Mouse (Mus musculus): ENCODE measurements at regions not wholly inside any gene's neighbourhood (a gene's known extent, or its start where the extent isn't known, plus 50 kb on each side); places are given as distances from the start of the nearest gene placed in this dataset.

- no peak for ATAC-seq (replicated peaks in 1 of 2; ENCODE audit: insufficient read depth in 1 of 2, low FRiP score in 2 of 2, low TSS enrichment in 1 of 2, low read depth in 1 of 2, poor library complexity in 2 of 2, severe bottlenecking in 2 of 2)
Observed at GRCm38 (mm10) chr13:10741391-10741790, 380.7 kb upstream of the Chrm3 start.

GRCm38 (mm10) chr13:10725745-10726171, 365.1 kb upstream of the Chrm3 start:
- no peak for ATAC-seq (replicated peaks in 1 of 2; ENCODE audit: insufficient read depth in 1 of 2, low FRiP score in 2 of 2, low TSS enrichment in 1 of 2, low read depth in 1 of 2, poor library complexity in 2 of 2, severe bottlenecking in 2 of 2)

- no peak for ATAC-seq (replicated peaks in 1 of 2; ENCODE audit: insufficient read depth in 1 of 2, low FRiP score in 2 of 2, low TSS enrichment in 1 of 2, low read depth in 1 of 2, poor library complexity in 2 of 2, severe bottlenecking in 2 of 2)
Observed at GRCm38 (mm10) chr13:10725335-10725734, 364.7 kb upstream of the Chrm3 start.

- no peak for ATAC-seq (replicated peaks in 1 of 2; ENCODE audit: insufficient read depth in 1 of 2, low FRiP score in 2 of 2, low TSS enrichment in 1 of 2, low read depth in 1 of 2, poor library complexity in 2 of 2, severe bottlenecking in 2 of 2)
Observed at GRCm38 (mm10) chr13:10720639-10721038, 360.0 kb upstream of the Chrm3 start.

GRCm38 (mm10) chr13:10711451-10711850, 350.8 kb upstream of the Chrm3 start:
- no peak for ATAC-seq (replicated peaks in 1 of 2; ENCODE audit: insufficient read depth in 1 of 2, low FRiP score in 2 of 2, low TSS enrichment in 1 of 2, low read depth in 1 of 2, poor library complexity in 2 of 2, severe bottlenecking in 2 of 2)

- no peak for ATAC-seq (replicated peaks in 1 of 2; ENCODE audit: insufficient read depth in 1 of 2, low FRiP score in 2 of 2, low TSS enrichment in 1 of 2, low read depth in 1 of 2, poor library complexity in 2 of 2, severe bottlenecking in 2 of 2)
Observed at GRCm38 (mm10) chr13:10710909-10711308, 350.3 kb upstream of the Chrm3 start.

- ATAC-seq (replicated peaks in 1 of 2; ENCODE audit: insufficient read depth in 1 of 2, low FRiP score in 2 of 2, low TSS enrichment in 1 of 2, low read depth in 1 of 2, poor library complexity in 2 of 2, severe bottlenecking in 2 of 2), result no peak
Observed at GRCm38 (mm10) chr13:10697146-10697545, 336.5 kb upstream of the Chrm3 start.

GRCm38 (mm10) chr13:10696181-10696977, 335.7 kb upstream of the Chrm3 start:
- ATAC-seq (replicated peaks in 1 of 2; ENCODE audit: insufficient read depth in 1 of 2, low FRiP score in 2 of 2, low TSS enrichment in 1 of 2, low read depth in 1 of 2, poor library complexity in 2 of 2, severe bottlenecking in 2 of 2), result no peak

GRCm38 (mm10) chr13:10691307-10691706, 330.7 kb upstream of the Chrm3 start:
- no peak for ATAC-seq (replicated peaks in 1 of 2; ENCODE audit: insufficient read depth in 1 of 2, low FRiP score in 2 of 2, low TSS enrichment in 1 of 2, low read depth in 1 of 2, poor library complexity in 2 of 2, severe bottlenecking in 2 of 2)

- ATAC-seq (replicated peaks in 1 of 2; ENCODE audit: insufficient read depth in 1 of 2, low FRiP score in 2 of 2, low TSS enrichment in 1 of 2, low read depth in 1 of 2, poor library complexity in 2 of 2, severe bottlenecking in 2 of 2), result no peak
Observed at GRCm38 (mm10) chr13:10687379-10687778, 326.7 kb upstream of the Chrm3 start.

GRCm38 (mm10) chr13:10654086-10654422, 293.4 kb upstream of the Chrm3 start:
- ATAC-seq (replicated peaks in 1 of 2; ENCODE audit: insufficient read depth in 1 of 2, low FRiP score in 2 of 2, low TSS enrichment in 1 of 2, low read depth in 1 of 2, poor library complexity in 2 of 2, severe bottlenecking in 2 of 2), result no peak

GRCm38 (mm10) chr13:10653376-10654085, 292.9 kb upstream of the Chrm3 start:
- ATAC-seq (replicated peaks in 1 of 2; ENCODE audit: insufficient read depth in 1 of 2, low FRiP score in 2 of 2, low TSS enrichment in 1 of 2, low read depth in 1 of 2, poor library complexity in 2 of 2, severe bottlenecking in 2 of 2), result no peak

- ATAC-seq (replicated peaks in 1 of 2; ENCODE audit: insufficient read depth in 1 of 2, low FRiP score in 2 of 2, low TSS enrichment in 1 of 2, low read depth in 1 of 2, poor library complexity in 2 of 2, severe bottlenecking in 2 of 2), result no peak
Observed at GRCm38 (mm10) chr13:10636859-10637258, 276.2 kb upstream of the Chrm3 start.

GRCm38 (mm10) chr13:10630467-10630866, 269.8 kb upstream of the Chrm3 start:
- no peak for ATAC-seq (replicated peaks in 1 of 2; ENCODE audit: insufficient read depth in 1 of 2, low FRiP score in 2 of 2, low TSS enrichment in 1 of 2, low read depth in 1 of 2, poor library complexity in 2 of 2, severe bottlenecking in 2 of 2)

- no peak for ATAC-seq (replicated peaks in 1 of 2; ENCODE audit: insufficient read depth in 1 of 2, low FRiP score in 2 of 2, low TSS enrichment in 1 of 2, low read depth in 1 of 2, poor library complexity in 2 of 2, severe bottlenecking in 2 of 2)
Observed at GRCm38 (mm10) chr13:10619661-10620060, 259.0 kb upstream of the Chrm3 start.

GRCm38 (mm10) chr13:10618421-10618954, 257.8 kb upstream of the Chrm3 start:
- ATAC-seq (replicated peaks in 1 of 2; ENCODE audit: insufficient read depth in 1 of 2, low FRiP score in 2 of 2, low TSS enrichment in 1 of 2, low read depth in 1 of 2, poor library complexity in 2 of 2, severe bottlenecking in 2 of 2), result no peak

GRCm38 (mm10) chr13:10574951-10575350, 214.3 kb upstream of the Chrm3 start:
- ATAC-seq (replicated peaks in 1 of 2; ENCODE audit: insufficient read depth in 1 of 2, low FRiP score in 2 of 2, low TSS enrichment in 1 of 2, low read depth in 1 of 2, poor library complexity in 2 of 2, severe bottlenecking in 2 of 2), result no peak

GRCm38 (mm10) chr13:10566825-10567224, 206.2 kb upstream of the Chrm3 start:
- no peak for ATAC-seq (replicated peaks in 1 of 2; ENCODE audit: insufficient read depth in 1 of 2, low FRiP score in 2 of 2, low TSS enrichment in 1 of 2, low read depth in 1 of 2, poor library complexity in 2 of 2, severe bottlenecking in 2 of 2)

Data from hematopoietic stem cell, adult 5-6 weeks (primary cell).